Mouse (Mus musculus) intestine, embryonic 14.5 days (tissue): Measurements from ENCODE around the gene Ift46. TPM values are rescaled to one million over a fixed set of nuclear protein-coding genes. Genes with fewer than 3 reads are reported as not detected.

Experiments used
- ATAC-seq: fragments of 200-750 bp; cut with Nextera tagmentation; replicated peaks from 2 replicates; pipeline ENCODE4 v1.8.0; 2017; ENCODE audit warnings: low read depth, moderate number of reproducible peaks, moderate TSS enrichment, moderate library complexity; ENCODE audit not compliant: low FRiP score, low TSS enrichment
- DNase-seq: peaks from one replicate; pipeline ENCODE4 v3.0.0-alpha.2; 2018; ENCODE audit warnings: low spot score
- H3K27ac ChIP-seq: fragments of 300-500 bp; sonication (generic); 2 replicates; pipeline ENCODE4 v1.5.1; 2014; ENCODE audit warnings: low read depth, mild to moderate bottlenecking, control low read depth
- H3K27me3 ChIP-seq: fragments of 300-500 bp; sonication (generic); replicated peaks from 2 replicates; pipeline ENCODE4 v1.6.1; 2014; ENCODE audit warnings: low read length, control low read depth; ENCODE audit not compliant: control insufficient read depth, insufficient read depth
- H3K36me3 ChIP-seq: fragments of 300-500 bp; sonication (generic); 2 replicates; pipeline ENCODE4 v1.6.1; 2014; ENCODE audit warnings: low read length, control low read depth; ENCODE audit not compliant: control insufficient read depth, insufficient read depth
- H3K4me1 ChIP-seq: fragments of 300-500 bp; sonication (generic); replicated peaks from 2 replicates; pipeline ENCODE4 v1.6.1; 2014; ENCODE audit warnings: low read length, control low read depth, mixed read lengths; ENCODE audit not compliant: control insufficient read depth, insufficient read depth
- H3K4me2 ChIP-seq: fragments of 300-500 bp; sonication (generic); 2 replicates; pipeline ENCODE4 v1.6.1; 2014; ENCODE audit warnings: low read length
- H3K4me3 ChIP-seq: fragments of 300-500 bp; sonication (generic); 2 replicates; pipeline ENCODE4 v1.5.1; 2014; ENCODE audit warnings: low read depth, low read length, control low read depth, mixed read lengths
- H3K9ac ChIP-seq: fragments of 300-500 bp; sonication (generic); 2 replicates; pipeline ENCODE4 v1.6.1; 2014; ENCODE audit warnings: mild to moderate bottlenecking, low read length
- H3K9me3 ChIP-seq: fragments of 300-500 bp; sonication (generic); 2 replicates; pipeline ENCODE4 v1.6.1; 2016; ENCODE audit warnings: low read length, control low read depth; ENCODE audit not compliant: control insufficient read depth
- WGBS: fragments of 180-500 bp; shearing (Covaris S2); extraction: QIAGEN DNeasy Blood & Tissue Kit; methylation state at CpG from one replicate; pipeline ENCODE4 v1.1.7; 2014; 5-methylcytosine and 5-hydroxymethylcytosine counted together
- polyA plus RNA-seq: library from polyadenylated mRNA; unstranded; fragments of >200 nt; fragmentation: Nextera tagmentation; extraction: Ambion mirVana; gene quantifications from 2 replicates; pipeline ENCODE4 v1.2.1, GENCODE M21; 2014

Ift46 gene
- polyA plus RNA-seq, 1 experiment from 2014 or later = 87.8 TPM

- peaks cover 82% of the 10 kb centered on the region for H3K36me3 ChIP-seq
Measured at GRCm38 (mm10) chr9:44807778-44808177, 40.1 kb downstream of the Ift46 start.

DNA sequence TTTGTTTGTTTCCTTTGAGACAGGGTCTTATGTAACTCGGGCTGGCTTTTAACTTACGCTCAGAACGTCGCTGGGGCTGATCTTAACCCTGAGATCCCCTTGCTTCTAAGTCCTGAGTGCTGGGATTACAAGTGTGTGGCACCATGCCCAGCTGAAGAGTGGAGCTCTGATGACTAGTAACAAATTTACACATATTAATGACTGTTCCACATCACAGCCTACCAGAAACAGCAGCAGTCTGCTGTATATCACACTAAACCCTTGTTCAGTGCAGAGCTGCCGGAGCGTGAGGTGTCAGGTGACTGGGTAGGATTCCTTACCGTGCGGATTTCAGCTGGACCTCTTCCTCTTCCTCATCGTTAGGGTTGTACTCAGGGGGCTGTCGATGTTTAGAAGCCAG is 42.6 kb downstream of the Ift46 start:
- no peaks in the 10 kb centered on the region for H3K9me3 ChIP-seq
- no peak overlapping the region for H3K27ac ChIP-seq
- H3K27me3 ChIP-seq = no peaks in the 10 kb centered on the region
- no peak for DNase-seq
- 90% methylated on average over 10 of the region's 10 CpGs for WGBS
- no peaks in the 10 kb centered on the region for H3K4me1 ChIP-seq
- no peak for ATAC-seq
- no peak overlapping the region for H3K4me3 ChIP-seq
- H3K4me2 ChIP-seq = no peak overlapping the region
- H3K36me3 ChIP-seq = peaks cover 99% of the 10 kb centered on the region
- H3K9ac ChIP-seq = no peak overlapping the region

More at GRCm38 (mm10) chr9:44807778-44808177, 40.1 kb downstream of the Ift46 start:
- no peak overlapping the region for H3K27ac ChIP-seq
- H3K4me3 ChIP-seq = no peak overlapping the region
- no peaks in the 10 kb centered on the region for H3K27me3 ChIP-seq
- ATAC-seq = no peak
- H3K9me3 ChIP-seq = no peaks in the 10 kb centered on the region
- no peaks in the 10 kb centered on the region for H3K4me1 ChIP-seq
- DNase-seq = no peak
- WGBS = 95% methylated on average over 10 of the region's 10 CpGs
- no peak overlapping the region for H3K4me2 ChIP-seq
- H3K9ac ChIP-seq = no peak overlapping the region

DNA sequence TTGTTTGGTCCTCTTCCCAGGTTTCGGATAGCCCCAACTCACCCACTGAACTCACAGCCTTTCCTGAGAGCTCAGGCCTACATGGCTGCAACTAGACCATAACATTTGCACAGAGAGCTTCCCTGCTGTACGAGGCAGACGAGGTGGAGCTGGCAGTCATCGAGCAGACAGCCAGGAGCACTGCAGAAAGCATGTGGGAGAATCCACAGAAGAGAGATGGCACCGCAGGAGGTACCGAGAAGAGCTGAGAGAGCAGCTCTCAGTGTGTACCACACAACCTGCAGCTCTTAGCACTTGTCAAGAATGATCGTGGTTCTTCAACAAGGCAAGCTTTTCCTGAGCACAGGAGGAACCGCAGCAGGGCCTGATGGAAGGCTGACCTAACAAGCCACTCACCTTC is 46.5 kb downstream of the Ift46 start:
- Histone ChIP-seq H3K27me3 (no peaks in the 10 kb centered on the region), H3K4me1 (no peaks in the 10 kb centered on the region), H3K9me3 (no peaks in the 10 kb centered on the region), H3K4me3 (no peak overlapping the region), H3K4me2 (no peak overlapping the region), H3K27ac (no peak overlapping the region), H3K9ac (no peak overlapping the region), H3K36me3 (peaks cover 100% of the 10 kb centered on the region)
- no peak for ATAC-seq
- DNase-seq = no peak
- 92% methylated on average over 8 of the region's 8 CpGs for WGBS

- H3K9me3 ChIP-seq = no peaks in the 10 kb centered on the region
- no peak overlapping the region for H3K4me2 ChIP-seq
- H3K36me3 ChIP-seq = peaks cover 100% of the 10 kb centered on the region
- H3K4me1 ChIP-seq = no peaks in the 10 kb centered on the region
- ATAC-seq (no peak), DNase-seq (no peak)
- H3K27me3 ChIP-seq = no peaks in the 10 kb centered on the region
- 84% methylated on average over 5 of the region's 5 CpGs for WGBS
- H3K4me3 ChIP-seq = no peak overlapping the region
- no peak overlapping the region for H3K9ac ChIP-seq
- H3K27ac ChIP-seq = no peak overlapping the region
Measured at GRCm38 (mm10) chr9:44817522-44817921, 49.8 kb downstream of the Ift46 start.

- H3K27me3 ChIP-seq = no peaks in the 10 kb centered on the region
Measured at GRCm38 (mm10) chr9:44819920-44820827, 52.5 kb downstream of the Ift46 start.

DNA sequence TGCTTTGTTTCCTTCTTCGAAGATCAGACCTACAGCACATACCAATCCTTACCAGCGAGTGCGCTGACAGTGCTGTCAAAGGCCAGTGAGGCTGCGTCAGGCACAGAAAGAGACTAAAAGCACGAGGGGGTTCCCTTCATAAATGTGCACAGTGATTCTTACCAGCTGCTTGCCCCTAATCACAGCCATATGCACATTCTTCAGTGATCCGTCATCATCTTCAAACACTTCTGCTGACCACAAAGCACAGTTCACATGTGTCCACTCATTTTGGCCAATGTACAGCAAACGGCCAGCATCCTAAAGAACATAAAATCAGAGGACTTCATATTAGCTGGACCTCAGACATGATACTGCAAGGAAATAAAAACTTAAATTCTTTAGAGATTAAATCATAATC is 59.0 kb downstream of the Ift46 start:
- Histone ChIP-seq H3K4me2 (no peak overlapping the region), H3K4me3 (no peak overlapping the region), H3K36me3 (peaks cover 100% of the 10 kb centered on the region), H3K27me3 (no peaks in the 10 kb centered on the region), H3K9ac (no peak overlapping the region), H3K9me3 (no peaks in the 10 kb centered on the region), H3K27ac (no peak overlapping the region), H3K4me1 (no peaks in the 10 kb centered on the region)
- WGBS = 90% methylated on average over 7 of the region's 7 CpGs
- DNase-seq (no peak), ATAC-seq (no peak)

More at GRCm38 (mm10) chr9:44819920-44820827, 52.5 kb downstream of the Ift46 start:
- Histone ChIP-seq H3K9me3 (no peaks in the 10 kb centered on the region), H3K27ac (no peak overlapping the region), H3K36me3 (peaks cover 100% of the 10 kb centered on the region), H3K4me1 (no peaks in the 10 kb centered on the region), H3K4me2 (no peak overlapping the region), H3K9ac (no peak overlapping the region), H3K4me3 (no peak overlapping the region)
- DNase-seq = no peak
- ATAC-seq = no peak
- 93% methylated on average over 15 of the region's 15 CpGs for WGBS

- Histone ChIP-seq H3K27me3 (no peaks in the 10 kb centered on the region), H3K4me2 (no peak overlapping the region), H3K36me3 (peaks cover 99% of the 10 kb centered on the region), H3K27ac (no peak overlapping the region), H3K9ac (no peak overlapping the region), H3K4me1 (no peaks in the 10 kb centered on the region), H3K9me3 (no peaks in the 10 kb centered on the region), H3K4me3 (no peak overlapping the region)
- no peak for ATAC-seq
- no peak for DNase-seq
- WGBS = 97% methylated on average over 11 of the region's 11 CpGs
Measured at GRCm38 (mm10) chr9:44828944-44829343, 61.2 kb downstream of the Ift46 start.

- no peak for ATAC-seq
- Histone ChIP-seq H3K27ac (no peak overlapping the region), H3K36me3 (peaks cover 99% of the 10 kb centered on the region), H3K4me3 (no peak overlapping the region), H3K27me3 (no peaks in the 10 kb centered on the region), H3K4me2 (no peak overlapping the region), H3K9ac (no peak overlapping the region), H3K4me1 (no peaks in the 10 kb centered on the region), H3K9me3 (no peaks in the 10 kb centered on the region)
- DNase-seq = no peak
- 86% methylated on average over 2 of the region's 2 CpGs for WGBS
Measured at GRCm38 (mm10) chr9:44830506-44830905, 62.8 kb downstream of the Ift46 start.

GRCm38 (mm10) chr9:44832356-44832755 is 64.6 kb downstream of the Ift46 start:
- Histone ChIP-seq H3K4me1 (no peaks in the 10 kb centered on the region), H3K9me3 (no peaks in the 10 kb centered on the region), H3K27ac (no peak overlapping the region), H3K4me3 (no peak overlapping the region), H3K9ac (no peak overlapping the region), H3K36me3 (peaks cover 92% of the 10 kb centered on the region), H3K27me3 (no peaks in the 10 kb centered on the region), H3K4me2 (no peak overlapping the region)
- DNase-seq (no peak), ATAC-seq (no peak)
- WGBS = 80% methylated on average over 4 of the region's 4 CpGs
